Mouse (Mus musculus): ENCODE measurements at regions not wholly inside any gene's neighbourhood (a gene's known extent, or its start where the extent isn't known, plus 50 kb on each side); places are given as distances from the start of the nearest gene placed in this dataset.

DNA sequence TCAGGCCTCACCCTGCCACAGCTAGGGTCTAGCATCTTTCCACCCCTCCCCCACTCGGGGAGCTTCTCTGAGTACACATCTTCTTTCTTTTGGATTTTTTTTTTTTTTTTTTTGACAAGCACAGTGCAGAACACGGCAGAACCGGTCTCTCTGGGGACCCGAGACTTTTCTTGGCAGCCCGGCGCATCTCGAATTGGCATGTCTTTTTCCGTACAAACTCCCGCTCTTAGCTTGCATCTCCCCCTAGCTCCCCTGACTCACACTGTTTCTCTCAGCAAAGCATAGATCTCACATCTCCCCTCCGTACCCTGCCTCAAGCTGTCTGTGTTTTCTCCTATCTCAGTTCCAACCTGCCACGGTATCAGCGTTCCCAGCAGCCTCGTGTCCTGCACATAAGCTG lies 58.4 kb upstream of the Unc5b start:
- no peak for DNase-seq (ENCODE audit: low spot score)

DNA sequence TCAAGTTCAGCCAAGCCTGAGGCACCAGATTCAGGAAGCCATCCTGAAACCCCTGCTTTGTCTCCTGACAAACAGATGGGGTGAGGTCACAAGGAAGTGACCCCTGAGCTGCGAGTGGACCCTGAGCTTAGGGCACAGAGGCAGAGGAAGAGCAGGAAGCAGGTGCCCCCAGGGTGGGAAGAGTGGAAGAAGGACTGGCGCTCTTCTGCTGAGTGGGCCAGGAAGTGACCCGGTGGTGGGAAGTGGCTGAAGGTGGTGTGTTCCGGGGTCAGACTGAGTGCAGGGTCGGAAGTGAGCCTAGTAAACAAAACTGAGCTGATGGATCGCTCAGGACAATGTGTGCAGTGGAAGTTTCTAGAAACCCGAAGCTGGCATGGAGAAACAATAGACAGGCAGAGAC lies 57.2 kb upstream of the Unc5b start:
- no peak for DNase-seq (ENCODE audit: low spot score)

GRCm38 (mm10) chr10:60885348-60886275 lies 54.2 kb upstream of the Unc5b start:
- no peak for DNase-seq (ENCODE audit: low spot score)

DNA sequence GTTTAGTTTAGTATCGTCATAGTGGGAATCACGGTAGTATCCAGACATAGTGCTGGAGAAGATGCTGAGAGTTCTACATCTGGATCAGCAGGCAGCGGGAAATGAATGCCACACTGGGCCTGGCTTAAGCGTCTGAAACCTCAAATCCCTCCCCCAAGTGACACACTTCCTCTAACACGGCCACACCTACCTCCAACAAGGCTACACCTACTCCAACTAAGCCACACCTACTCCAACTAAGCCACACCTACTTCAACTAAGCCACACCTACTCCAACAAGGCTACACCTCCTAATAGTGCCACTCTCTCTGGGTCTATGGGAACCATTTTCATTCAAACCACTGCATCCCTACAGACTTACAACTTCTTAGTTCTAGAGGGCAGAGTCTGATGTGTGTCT lies 53.4 kb upstream of the Unc5b start:
- DNase-seq (ENCODE audit: low spot score) = no peak
